Mouse (Mus musculus) cerebellum, postnatal 36 days (tissue): ENCODE results near the gene Fut1.

ENCODE experiments used
- DNase-seq, 2 experiments: peaks; one replicate each; pipeline ENCODE4 v3.0.0; 2021 to 2022; ENCODE audit warnings: mixed read lengths in 2 of 2

Gene Fut1

DNA sequence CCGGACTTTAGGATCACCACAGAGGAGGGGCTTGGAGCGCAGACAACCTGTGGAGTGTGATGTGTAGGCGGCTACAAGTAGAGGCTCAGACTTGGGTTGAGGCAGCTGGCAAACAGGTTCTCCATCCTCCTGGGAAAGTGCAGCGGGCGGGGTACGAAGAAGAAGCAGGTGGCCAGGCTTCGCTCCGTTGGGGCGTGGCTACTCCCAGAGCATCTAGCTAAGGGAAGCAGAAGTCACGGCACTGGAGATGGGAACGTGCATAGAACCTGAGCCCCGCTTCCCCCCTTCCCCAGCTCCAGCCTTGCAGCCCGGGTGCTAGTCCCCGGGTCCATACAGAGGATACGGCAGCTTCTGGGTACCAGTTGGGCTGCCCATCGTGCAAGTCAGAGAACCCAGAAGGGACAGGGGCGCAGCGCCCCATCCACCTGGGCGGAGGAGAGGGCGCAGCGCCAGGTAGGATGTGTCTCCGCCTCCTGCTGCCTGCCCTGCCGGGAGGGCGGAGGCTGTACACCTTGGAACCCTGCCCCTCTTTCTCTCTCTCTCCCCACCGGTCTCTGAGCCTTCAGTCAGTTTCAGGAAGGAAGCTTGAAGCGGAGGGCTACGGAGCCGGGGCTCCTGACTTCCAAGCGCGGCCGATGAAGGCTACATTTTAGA lies at the start of gene Fut1:
Gene Fut1 (plus strand): TSS at position 248 of the 654 bp plus-strand sequence.
- DNase-seq = peak in 1 of 2 experiments; percentile 38

DNA sequence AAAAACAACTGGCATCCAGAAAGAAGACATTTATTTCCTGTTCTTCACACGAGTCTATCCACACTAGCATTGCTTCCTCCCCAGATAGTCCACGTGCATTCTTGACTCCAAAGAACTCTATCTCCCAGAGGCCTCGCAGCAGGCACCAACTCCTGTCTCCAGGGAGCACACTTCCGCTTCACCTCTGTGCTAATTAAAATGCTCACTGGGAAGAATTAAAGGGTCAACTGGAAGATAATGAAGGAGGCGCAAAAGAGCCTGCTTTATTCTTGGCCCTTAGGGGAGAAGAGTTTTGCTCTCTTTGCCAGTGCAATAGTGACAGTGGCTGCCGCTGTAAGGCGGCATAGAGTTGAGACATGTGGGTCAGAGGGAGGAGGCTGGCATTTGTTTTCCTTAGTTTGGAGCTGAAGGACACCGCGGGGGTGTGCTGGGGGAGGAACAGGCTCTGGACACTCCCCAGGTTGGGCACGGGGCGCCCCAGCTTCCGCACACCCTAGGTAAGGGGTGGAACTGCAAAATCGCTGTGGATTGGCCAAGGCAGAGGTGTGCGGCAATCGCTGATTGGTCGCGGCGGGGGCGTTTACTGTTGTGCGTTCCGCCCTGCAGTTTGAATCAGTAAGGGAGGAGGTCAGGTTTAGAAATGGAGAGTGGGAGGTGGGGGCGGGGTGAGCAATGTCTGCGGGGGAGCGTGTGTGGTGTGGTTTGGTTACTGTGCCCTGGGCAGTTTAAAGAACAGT lies 49.1 kb upstream of the Fut1 start:
- peak; percentile 87 to 93 for DNase-seq

DNA sequence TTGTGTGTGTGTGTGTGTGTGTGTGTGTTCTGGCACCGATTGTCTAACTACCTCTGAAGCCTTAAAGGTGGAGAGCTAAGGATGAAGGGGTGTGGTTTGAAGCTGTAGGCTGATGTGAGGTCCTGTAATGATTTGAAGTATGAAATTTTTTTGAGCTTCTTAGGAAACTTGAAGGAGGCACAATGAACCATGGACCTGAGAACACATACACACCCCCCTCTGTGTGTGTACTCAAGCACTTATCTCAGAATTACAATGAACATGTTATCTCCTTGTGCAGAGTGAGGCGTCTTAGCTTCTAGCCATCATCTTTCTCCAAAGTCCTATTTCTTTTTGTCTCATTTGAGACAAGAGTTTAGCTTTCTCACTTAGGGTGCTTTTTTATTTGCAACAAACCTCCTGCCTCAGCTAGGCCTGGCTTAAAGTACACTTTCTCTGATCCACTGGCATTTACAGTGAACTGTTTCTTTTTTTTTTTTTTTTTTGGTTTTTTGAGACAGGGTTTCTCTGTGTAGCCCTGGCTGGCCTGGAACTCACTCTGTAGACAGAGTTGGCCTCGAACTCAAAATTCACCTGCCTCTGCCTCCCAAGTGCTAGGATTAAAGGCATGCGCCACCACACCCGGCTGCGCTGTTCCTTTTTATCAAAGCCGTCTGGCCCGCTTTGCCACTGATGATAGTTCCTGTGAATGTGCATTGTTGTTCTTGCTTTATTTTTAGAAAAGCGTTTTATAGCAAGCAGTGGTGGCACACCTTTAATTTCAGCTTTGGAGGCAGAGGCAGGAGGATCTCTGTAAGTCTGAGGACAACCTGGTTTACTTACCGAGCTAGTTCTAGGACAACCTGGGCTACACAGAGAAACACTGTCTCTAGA lies 48.3 kb upstream of the Fut1 start:
- no peak for DNase-seq

DNA sequence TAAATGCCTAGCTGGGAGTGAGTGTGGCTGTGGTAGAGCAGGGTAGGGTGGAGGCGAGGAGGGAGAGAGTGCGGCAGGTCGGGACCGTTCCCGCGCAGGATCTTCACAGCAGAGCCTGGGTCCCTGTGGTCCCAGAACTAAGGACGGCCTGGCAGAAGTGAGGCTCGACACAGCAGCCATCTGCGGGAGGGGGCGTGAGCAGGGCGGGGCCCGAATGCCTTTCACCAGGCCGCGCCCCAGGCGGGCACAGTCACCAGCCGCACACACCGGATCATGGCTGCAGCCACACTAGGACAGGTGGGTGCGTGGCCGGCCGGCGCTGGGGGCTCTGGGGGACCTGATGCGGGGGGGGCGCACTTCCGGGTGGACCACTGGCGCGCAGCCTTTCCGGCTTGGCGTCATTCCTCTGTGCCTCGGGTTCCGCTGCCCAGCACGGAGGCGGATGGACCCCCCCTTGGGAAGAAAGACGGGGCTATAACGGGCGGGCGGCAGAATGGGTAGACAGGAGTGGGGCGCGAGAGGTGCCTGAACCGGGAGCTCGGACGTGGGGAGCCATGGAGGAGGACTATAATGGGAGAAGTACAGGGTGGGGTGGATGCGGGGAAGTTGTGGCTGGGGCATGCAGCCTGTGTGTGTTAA lies 46.9 kb upstream of the Fut1 start, which contains the start of gene Bcat2:
Gene Bcat2 (plus strand): TSS at position 51 of the 639 bp plus-strand sequence.
- peak; percentile 67 to 76 for DNase-seq

DNA sequence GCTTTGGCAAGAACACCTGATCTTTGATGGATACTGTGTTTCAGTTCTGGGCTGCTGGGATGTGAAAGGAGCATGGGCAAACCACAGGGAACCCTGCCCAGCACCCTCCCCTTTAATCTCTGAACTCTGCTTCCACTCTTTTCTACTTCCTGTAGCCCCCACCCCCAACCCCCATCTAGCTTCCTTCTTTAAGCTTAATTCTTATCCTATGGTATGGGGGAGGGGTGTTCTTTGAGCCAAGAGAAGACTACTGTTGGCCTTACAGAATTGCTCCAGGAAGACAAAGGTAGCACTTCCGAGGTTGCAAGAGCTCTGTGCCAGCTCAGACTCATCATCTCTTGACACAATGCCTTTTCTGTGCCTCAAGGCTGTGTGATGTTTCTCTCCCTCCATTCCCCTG lies 45.1 kb upstream of the Fut1 start:
- DNase-seq = no peak

DNA sequence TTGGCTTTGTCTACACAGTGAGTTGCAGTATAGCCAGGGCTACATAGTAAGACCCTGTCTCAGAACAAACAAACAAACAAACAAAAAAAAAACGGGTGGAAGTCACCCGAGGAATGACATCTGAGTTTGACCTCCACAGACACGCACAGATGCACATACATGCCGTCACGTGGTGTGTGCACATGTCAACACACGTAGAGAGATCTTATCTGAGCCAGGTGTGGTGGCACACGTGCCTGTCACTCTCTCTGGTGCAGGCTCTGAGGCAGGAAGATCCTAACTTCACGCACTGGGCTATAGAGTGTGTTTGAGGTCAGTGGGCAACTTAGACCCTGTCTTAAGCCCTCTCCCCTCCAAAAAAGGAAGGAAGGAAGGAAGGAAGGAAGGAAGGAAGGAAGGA lies 43.1 kb upstream of the Fut1 start:
- no peak for DNase-seq

DNA sequence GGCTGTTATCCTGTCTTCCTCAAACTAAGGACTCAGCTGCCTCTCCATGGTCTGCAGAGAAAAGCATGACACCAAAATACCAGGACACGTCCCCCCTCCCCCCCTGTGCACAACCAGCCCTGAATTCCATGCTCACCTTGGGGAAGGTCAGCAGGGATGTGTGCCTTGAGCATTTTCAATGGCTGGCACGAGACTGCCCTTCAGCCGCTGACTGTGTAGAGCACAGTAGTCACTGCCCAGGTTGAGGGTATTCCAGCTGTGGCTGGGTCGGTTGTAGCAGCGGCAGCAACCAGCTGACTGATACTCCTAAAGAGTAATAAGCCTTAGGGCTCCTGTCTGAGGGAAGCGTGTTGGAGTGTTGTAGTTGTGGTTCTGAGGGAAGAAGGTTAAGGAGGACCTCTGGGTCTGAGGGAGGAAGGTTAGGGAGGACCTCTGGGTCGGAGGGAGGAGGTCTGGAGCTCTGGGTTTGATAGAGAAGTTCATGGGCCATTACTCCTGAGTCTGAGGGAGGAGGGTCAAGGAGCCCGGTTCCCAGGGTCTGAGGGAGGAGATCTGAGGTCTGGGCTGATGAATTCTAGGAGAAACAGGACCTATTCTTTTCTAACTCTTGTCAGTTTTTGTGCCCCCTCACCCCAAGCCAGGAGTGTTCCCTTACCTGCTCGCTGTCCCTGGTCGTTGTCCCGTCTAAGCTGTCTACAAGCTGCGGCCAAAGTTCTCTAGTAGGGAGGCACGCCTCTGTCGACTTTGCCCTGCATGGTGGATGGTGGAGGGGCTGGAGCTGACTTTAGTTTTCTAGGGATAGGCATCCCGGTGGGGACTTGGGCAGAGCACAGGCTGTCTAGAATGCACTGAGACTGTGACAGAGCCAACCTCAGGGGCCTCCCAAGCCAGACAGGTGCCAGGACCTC lies 42.4 kb upstream of the Fut1 start:
- no peak for DNase-seq

DNA sequence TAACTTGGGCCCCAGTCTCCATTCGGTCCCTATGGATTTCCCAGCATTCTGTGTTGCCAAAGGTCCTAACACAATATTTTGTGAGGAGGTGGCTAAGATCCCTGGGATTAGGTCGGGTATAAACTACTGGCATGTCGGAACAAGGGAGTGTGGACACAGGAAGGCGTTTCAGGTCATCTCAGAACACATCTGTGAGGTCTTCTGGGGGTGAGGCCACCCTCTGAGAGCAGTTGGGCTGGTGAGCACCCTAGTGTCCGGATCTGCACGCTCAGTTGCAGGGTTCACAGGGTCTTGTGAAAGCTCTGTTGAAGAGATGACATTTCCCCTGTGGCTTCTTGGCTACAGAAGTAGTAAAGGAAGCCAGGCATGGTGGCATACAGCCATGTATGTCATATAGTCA lies 31.2 kb upstream of the Fut1 start:
- no peak for DNase-seq

DNA sequence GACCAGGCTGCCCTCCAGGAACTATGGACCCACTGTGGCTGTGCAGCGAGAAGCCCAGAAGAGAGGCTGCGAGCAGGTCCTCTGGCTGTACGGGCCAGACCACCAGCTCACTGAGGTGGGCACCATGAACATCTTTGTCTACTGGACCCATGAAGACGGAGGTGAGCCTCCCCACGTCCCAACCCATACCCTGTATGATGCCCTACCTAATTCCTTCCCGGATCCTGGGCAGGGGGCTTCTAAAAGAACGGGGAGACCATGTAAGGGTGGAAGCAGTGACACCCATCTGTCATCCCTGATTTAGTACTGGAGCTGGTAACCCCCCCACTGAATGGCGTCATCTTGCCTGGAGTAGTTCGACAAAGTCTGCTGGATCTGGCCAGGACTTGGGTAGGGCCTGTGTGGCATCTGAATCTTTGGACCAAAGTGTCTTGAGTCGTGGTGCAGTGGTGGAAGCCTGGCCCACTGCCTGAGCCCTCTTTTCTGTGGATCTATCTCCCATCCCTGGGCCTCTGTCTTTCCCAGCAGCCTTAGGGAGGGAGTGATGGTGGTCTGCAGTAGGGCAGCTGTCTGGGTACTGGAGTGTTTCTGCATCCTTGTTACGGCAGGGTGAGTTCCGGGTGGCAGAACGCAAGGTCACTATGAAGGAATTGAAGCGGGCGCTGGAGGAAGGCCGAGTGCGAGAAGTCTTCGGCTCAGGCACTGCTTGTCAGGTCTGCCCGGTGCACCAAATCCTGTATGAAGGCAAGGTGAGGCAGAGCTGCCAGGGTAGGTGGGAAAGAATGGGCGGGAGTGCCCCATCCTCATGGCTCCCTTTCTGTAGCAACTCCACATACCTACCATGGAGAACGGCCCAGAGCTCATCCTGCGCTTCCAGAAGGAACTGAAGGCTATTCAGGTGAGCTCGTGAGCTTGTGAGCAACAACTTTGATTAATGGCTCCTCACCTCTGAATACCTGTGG lies 29.2 kb upstream of the Fut1 start:
- DNase-seq = no peak

DNA sequence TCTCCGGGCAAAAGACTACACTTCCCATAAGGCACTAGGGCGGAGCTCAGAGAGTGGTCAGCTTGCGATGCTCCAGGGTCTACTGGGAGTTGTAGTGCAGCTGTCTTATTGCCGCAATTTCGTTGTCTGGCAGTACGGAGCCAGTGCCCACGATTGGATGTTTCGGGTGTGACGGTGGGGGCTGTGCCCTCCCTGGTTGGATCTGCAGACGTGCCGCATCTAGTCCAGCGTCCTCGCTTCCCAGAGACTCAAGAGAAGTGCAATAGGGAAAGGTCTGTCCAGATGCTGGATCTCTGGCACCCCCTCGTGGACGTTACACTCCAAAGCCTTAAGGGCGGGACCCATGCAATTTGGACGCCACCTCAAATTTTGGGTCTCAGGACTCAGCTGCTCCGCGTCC lies 27.9 kb upstream of the Fut1 start:
- DNase-seq = peak; percentile 94

DNA sequence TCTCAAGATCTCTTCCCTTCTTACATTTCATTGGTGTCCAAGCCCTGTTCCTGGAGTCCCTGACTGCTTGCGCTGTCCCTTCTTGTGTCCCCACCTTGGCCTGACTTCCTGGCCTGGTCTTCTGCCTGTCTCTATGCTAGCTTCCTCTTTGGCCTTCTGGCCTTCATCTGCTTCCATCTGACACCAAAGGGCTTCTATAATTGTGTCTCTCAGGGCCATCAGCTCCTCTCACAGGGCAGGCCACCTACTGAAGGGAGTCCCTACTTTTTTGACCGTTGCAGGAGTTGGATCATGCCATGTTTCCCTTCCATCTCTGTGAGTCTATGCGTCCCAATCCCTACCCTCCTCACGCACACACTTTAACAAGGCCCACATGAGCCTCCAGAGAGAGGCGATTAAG lies 27.2 kb upstream of the Fut1 start:
- no peak for DNase-seq

DNA sequence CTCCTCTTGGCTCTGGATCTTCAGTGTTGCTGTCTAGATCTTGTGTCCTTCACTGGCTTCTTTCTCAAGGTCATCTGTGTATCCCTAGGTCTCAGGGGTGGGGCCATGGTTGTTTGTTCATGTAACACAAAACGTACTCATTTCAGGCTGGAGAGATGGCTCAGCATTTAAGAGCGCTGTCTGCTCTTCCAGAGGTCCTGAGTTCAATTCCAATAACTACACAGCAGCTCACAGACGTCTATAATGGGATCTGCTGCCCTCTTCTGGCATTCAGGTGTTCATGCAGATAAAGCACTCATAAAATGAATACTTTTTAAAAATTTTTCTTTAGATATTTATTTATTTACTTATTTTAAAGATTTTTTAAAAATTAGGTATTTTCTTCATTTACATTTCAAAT lies 26.2 kb upstream of the Fut1 start:
- no peak for DNase-seq

DNA sequence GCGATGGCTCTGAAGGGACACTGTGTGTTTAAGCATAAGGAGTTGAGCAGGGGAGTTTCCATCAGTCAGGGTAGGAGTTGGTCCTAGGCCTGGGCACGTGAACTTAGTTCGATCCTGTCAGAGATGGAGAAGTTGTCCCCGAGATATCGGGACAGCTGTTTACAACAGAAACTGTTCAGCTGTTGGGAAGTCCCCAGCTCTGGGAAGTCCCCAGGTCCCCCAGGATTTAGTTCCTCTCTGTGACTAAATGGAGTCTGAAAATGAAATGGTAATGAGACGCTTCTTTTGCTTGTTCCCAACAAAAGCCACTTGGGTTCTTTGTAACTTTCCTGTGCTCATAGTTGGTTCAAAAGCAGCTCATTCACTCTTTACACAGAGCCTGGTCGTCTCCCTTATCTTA lies 25.2 kb upstream of the Fut1 start:
- no peak for DNase-seq

DNA sequence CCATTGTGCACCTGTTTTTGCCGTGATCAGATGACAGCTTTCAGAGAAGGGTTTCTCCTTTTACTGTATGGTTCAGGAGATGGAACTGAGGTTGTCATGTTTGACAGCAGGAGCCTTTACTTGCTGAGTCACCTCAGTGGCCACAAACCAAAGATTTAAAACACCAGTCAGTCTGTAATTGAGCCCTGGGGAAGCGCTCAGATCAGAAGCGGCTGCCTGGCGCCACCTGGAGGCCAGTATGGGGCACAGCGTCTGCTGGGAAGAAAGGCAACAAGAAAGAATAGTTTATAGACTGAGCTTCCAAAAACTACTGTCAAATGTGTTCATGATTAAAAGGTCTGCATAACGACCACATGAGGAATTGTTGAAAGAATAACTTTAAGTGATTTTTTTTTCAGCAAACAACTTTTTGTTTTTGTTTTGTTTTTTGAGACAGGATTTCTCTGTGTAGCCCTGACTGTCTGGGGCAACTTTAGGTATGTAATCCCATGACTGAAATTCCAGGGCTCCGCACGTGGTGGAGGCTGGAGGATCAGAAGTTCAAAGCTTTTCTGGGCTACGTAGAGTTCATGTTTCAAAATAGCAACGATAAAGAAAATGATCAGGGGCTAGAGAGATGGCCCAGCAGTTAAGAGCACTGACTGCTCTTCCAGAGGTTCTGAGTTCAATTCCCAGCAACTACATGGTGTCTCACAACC lies 23.8 kb upstream of the Fut1 start:
- DNase-seq = peak; percentile 75 to 79

DNA sequence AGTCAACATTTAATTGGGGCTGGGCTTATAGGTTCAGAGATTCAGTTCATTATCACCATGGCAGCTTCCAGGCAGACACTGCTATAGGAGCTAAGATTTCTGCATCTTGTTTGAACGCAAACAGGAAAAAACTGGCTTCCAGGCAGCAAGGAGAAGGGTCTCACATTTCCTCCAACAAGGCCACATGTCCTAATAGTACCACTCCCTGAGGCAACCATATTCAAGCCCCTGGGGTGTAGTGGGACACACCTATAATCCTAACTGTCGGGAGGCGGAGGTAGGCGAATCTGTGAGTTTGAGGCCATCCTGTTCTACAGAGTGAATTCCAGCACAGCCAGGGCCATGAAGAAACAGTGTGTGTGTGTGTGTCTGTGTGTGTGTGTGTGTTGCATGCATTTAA lies 21.9 kb upstream of the Fut1 start:
- DNase-seq = no peak

DNA sequence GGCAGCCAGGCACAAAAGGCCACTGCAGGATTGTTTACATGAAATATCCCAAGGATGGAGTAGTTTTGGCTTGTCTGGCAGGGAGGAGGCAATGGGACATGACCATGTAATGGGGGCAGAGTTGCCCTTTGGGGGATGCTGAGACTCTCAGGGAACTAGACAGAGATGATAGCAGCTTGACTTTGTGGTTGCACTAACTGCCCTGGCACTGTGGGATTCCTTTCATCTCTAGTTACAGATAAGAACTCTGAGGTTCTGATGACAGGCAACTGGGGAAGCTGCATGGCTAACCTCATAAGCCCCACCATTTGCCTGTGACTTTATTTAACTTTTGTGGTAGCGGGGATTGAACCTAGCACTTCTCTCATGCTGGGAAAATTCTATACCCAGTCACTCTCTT lies 21.0 kb upstream of the Fut1 start:
- DNase-seq = no peak

DNA sequence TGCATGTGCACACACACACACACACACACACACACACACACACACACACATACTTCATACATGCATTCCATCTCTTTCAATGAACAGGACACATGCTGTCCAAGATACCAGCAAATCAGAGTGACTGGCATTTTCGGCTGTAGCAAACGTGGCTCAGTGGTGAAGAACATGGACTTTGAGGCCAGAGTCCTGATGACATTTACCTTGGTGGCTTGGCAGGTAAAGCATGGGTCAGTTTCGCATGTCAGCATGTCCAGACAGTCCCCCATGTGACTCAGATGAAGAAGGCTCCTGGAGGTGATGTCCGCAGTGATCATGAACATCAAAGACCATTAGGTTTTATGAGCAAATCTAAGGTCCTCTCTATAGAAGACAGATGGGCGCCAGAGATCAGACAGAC lies 20.1 kb upstream of the Fut1 start:
- no peak for DNase-seq

DNA sequence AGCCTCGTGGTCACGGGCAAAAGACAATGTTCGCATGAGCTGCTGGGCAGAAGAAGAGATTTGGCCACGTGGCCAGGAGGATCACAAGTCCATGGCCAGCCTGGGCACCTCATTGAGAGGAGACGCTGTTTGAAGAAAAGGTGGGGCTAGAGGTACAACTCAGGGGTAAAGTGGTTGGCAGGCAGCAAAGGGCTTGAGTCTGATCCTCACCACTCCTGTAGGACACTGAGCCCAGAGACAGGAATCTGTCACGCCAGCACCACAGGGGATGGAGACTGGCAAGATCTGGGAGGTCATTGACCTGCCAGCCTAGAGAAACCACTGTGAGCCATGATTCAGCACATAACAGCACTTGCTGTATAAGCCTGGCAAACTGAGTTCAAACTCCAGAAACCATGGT lies 19.6 kb upstream of the Fut1 start:
- DNase-seq = no peak

DNA sequence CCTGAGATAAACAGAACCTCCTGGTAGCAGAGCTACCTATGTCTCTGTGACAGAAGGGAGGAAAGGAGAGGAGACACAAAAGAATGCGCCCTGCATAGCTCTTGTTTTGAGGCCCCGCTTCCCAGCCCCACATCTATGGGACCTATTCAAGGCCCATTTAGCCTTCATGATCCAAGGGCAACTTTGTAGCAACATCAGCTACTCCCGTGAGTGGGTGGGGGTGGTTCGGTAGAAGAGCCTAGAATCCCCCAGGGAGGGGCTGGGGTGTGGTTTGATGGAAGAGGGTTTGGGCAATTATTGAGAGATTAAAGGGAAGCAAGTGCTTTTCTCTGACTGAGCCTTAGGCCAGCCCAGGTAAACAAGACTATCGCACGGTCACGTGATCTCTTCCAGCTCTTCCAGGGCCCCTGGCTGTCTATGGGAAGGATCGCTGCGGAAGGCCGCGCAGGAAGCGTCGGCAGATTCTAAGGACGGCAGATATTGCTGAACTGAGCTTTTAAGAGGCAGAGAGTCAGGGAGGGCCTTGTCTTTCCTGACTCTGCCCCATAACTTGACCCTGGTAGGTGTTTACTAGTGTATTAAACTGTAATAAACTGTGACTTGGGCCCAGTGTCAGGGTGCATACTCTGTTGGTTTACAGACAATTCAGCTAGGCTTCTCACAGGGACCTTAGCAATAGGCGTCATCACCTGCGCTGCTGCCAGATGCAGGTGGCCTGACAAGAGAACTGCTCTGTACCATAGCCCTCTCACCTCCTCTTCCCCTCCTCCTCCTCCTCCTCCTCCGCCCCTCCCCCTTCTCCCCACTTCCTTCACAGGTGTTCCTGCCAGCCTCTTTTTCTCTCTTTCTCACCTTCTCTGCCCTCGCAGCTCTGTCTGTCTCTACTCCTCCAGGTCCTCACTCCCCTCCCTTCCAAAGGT lies 17.9 kb upstream of the Fut1 start:
- no peak for DNase-seq
